Mouse (Mus musculus) cortical plate, adult 2 months (tissue): Measurements from ENCODE around the gene Zfp157.
"Not testable (repeated sequence)": the region's sequence is repeated elsewhere in the genome, so short reads cannot be mapped to it uniquely, and the experiment has no call there.

Experiments
- CTCF ChIP-seq: fragments of 200-500 bp; IDR thresholded peaks from 2 replicates; pipeline ENCODE4 v1.5.1; 2011; ENCODE audit warnings: mild to moderate bottlenecking, control low read depth, low read length; ENCODE audit not compliant: insufficient read depth; ENCODE audit errors: extremely low read depth
- POLR2A ChIP-seq: fragments of 200-500 bp; IDR thresholded peaks from 2 replicates; pipeline ENCODE4 v1.6.1; 2011; ENCODE audit warnings: mild to moderate bottlenecking, low read length, control low read depth; ENCODE audit not compliant: insufficient read depth; ENCODE audit errors: extremely low read depth

GRCm38 (mm10) chr5:138504548-138504947, 63.3 kb downstream of the Zfp157 start:
- TF ChIP-seq POLR2A, CTCF: not testable (repeated sequence)
